Mouse (Mus musculus) embryonic facial prominence, embryonic 10.5 days (tissue): ENCODE results near the gene I0C0044D17Rik. TPM values are rescaled to one million over a fixed set of nuclear protein-coding genes. Genes with fewer than 3 reads are reported as not detected.

ENCODE experiments used
- DNase-seq: peaks from one replicate; pipeline ENCODE4 v3.0.0-alpha.2; 2017; ENCODE audit warnings: low spot score
- H3K27ac ChIP-seq: fragments of 300-500 bp; sonication (generic); replicated peaks from 2 replicates; pipeline ENCODE4 v1.5.1; 2016; ENCODE audit warnings: mild to moderate bottlenecking
- H3K27me3 ChIP-seq: fragments of 300-500 bp; sonication (generic); replicated peaks from 2 replicates; pipeline ENCODE4 v1.6.1; 2016; ENCODE audit warnings: low read depth, mild to moderate bottlenecking; ENCODE audit not compliant: poor library complexity, severe bottlenecking
- H3K36me3 ChIP-seq: fragments of 300-500 bp; sonication (generic); replicated peaks from 2 replicates; pipeline ENCODE4 v1.6.1; 2016; ENCODE audit warnings: mild to moderate bottlenecking, moderate library complexity
- H3K4me1 ChIP-seq: fragments of 300-500 bp; sonication (generic); 2 replicates; pipeline ENCODE4 v1.6.1; 2016
- H3K4me3 ChIP-seq: fragments of 300-500 bp; sonication (generic); 2 replicates; pipeline ENCODE4 v1.5.1; 2016; ENCODE audit warnings: mild to moderate bottlenecking, moderate library complexity
- H3K9me3 ChIP-seq: fragments of 300-500 bp; sonication (generic); 2 replicates; pipeline ENCODE4 v1.6.1; 2016; ENCODE audit warnings: mild to moderate bottlenecking
- WGBS: fragments of 180-500 bp; shearing (Covaris S2); methylation state at CpG from one replicate; pipeline ENCODE4 v1.1.7; 2016; 5-methylcytosine and 5-hydroxymethylcytosine counted together
- polyA plus RNA-seq: library from polyadenylated mRNA; unstranded; fragments of >200 nt; fragmentation: Nextera tagmentation; extraction: Ambion mirVana; gene quantifications from 2 replicates; pipeline ENCODE4 v1.2.1, GENCODE M21; 2016

Gene I0C0044D17Rik
- polyA plus RNA-seq, 1 experiment from 2014 or later = not detected

GRCm38 (mm10) chr4:98819216-98819755 lies 4.4 kb downstream of the I0C0044D17Rik start:
- 82% methylated on average over 10 of the region's 10 CpGs for WGBS
- H3K9me3 ChIP-seq = no peaks in the 10 kb centered on the region
- peaks cover 60% of the 10 kb centered on the region for H3K4me1 ChIP-seq
- DNase-seq = no peak
- peaks cover 53% of the 10 kb centered on the region for H3K27me3 ChIP-seq
- H3K27ac ChIP-seq = 0 out of 2 replicates have a peak overlapping the region, but pooled peaks have one; percentile 19
- H3K36me3 ChIP-seq = peaks cover 4% of the 10 kb centered on the region; the same call in 1 of the 2 replicates
- H3K4me3 ChIP-seq = no peak overlapping the region

GRCm38 (mm10) chr4:98817184-98817911 lies 6.3 kb downstream of the I0C0044D17Rik start, which contains the start of gene Kank4:
Gene Kank4, minus strand, starts transcription at chr4:98817537.
- H3K27ac ChIP-seq = peak within 1 kb of the TSS; percentile 92
- H3K9me3 ChIP-seq = no peaks in the 10 kb centered on the region
- H3K27me3 ChIP-seq = peaks cover 53% of the 10 kb centered on the region
- DNase-seq = peak; percentile 82
- under 1% methylated on average over 72 of the region's 72 CpGs for WGBS
- H3K4me1 ChIP-seq = peaks cover 68% of the 10 kb centered on the region
- H3K36me3 ChIP-seq = peaks cover 4% of the 10 kb centered on the region; the same call in 1 of the 2 replicates
- peak within 1 kb of the TSS; percentile 89 for H3K4me3 ChIP-seq

GRCm38 (mm10) chr4:98816807-98817183 lies 6.8 kb downstream of the I0C0044D17Rik start:
- Histone ChIP-seq H3K4me3 (peak overlapping the region; percentile 89), H3K27me3 (peaks cover 53% of the 10 kb centered on the region), H3K27ac (peak overlapping the region; percentile 92), H3K4me1 (peaks cover 73% of the 10 kb centered on the region), H3K9me3 (no peaks in the 10 kb centered on the region), H3K36me3 (peaks cover 4% of the 10 kb centered on the region; the same call in 1 of the 2 replicates)
- no peak for DNase-seq
- WGBS = under 1% methylated on average over 14 of the region's 14 CpGs

GRCm38 (mm10) chr4:98806306-98806705 lies 17.3 kb downstream of the I0C0044D17Rik start:
- Histone ChIP-seq H3K9me3 (no peaks in the 10 kb centered on the region), H3K27me3 (no peaks in the 10 kb centered on the region), H3K4me1 (peaks cover 68% of the 10 kb centered on the region), H3K36me3 (peaks cover 20% of the 10 kb centered on the region), H3K4me3 (no peak overlapping the region), H3K27ac (peak overlapping the region; percentile 91)
- DNase-seq = no peak
- 85% methylated on average over 9 of the region's 9 CpGs for WGBS

- H3K9me3 ChIP-seq = no peaks in the 10 kb centered on the region
- WGBS = 31% methylated on average over 12 of the region's 12 CpGs
- H3K4me1 ChIP-seq = peaks cover 61% of the 10 kb centered on the region
- peak overlapping the region; percentile 25; the same call in 1 of the 2 replicates for H3K4me3 ChIP-seq
- peak; percentile 66 for DNase-seq
- peak overlapping the region; percentile 91 for H3K27ac ChIP-seq
- no peaks in the 10 kb centered on the region for H3K27me3 ChIP-seq
- peaks cover 26% of the 10 kb centered on the region for H3K36me3 ChIP-seq
These were observed 18.2 kb downstream of the I0C0044D17Rik start for GRCm38 (mm10) chr4:98805291-98806048.

- Histone ChIP-seq H3K27me3 (no peaks in the 10 kb centered on the region), H3K36me3 (peaks cover 33% of the 10 kb centered on the region), H3K4me1 (peaks cover 60% of the 10 kb centered on the region), H3K9me3 (no peaks in the 10 kb centered on the region), H3K4me3 (peak overlapping the region; percentile 30; the same call in 1 of the 2 replicates), H3K27ac (peak overlapping the region; percentile 91)
- WGBS = 32% methylated on average over 7 of the region's 7 CpGs
- DNase-seq = peak; percentile 91
These were observed 19.0 kb downstream of the I0C0044D17Rik start for GRCm38 (mm10) chr4:98804476-98805134.

GRCm38 (mm10) chr4:98801775-98802174 lies 21.9 kb downstream of the I0C0044D17Rik start:
- Histone ChIP-seq H3K4me1 (peaks cover 52% of the 10 kb centered on the region), H3K27me3 (no peaks in the 10 kb centered on the region), H3K9me3 (no peaks in the 10 kb centered on the region), H3K4me3 (no peak overlapping the region), H3K27ac (peak overlapping the region; percentile 91), H3K36me3 (peaks cover 31% of the 10 kb centered on the region)
- 91% methylated on average over 11 of the region's 11 CpGs for WGBS
- no peak for DNase-seq

GRCm38 (mm10) chr4:98800824-98801223 lies 22.8 kb downstream of the I0C0044D17Rik start:
- H3K9me3 ChIP-seq = no peaks in the 10 kb centered on the region
- peak overlapping the region; percentile 91; the same call in 1 of the 2 replicates for H3K27ac ChIP-seq
- H3K36me3 ChIP-seq = peaks cover 31% of the 10 kb centered on the region
- WGBS = 90% methylated on average over 8 of the region's 8 CpGs
- peaks cover 51% of the 10 kb centered on the region for H3K4me1 ChIP-seq
- no peaks in the 10 kb centered on the region for H3K27me3 ChIP-seq
- no peak overlapping the region for H3K4me3 ChIP-seq
- no peak for DNase-seq

GRCm38 (mm10) chr4:98796591-98797341 lies 26.9 kb downstream of the I0C0044D17Rik start:
- Histone ChIP-seq H3K27ac (no peak overlapping the region), H3K9me3 (no peaks in the 10 kb centered on the region), H3K36me3 (peaks cover 24% of the 10 kb centered on the region), H3K4me3 (no peak overlapping the region), H3K27me3 (no peaks in the 10 kb centered on the region), H3K4me1 (peaks cover 30% of the 10 kb centered on the region)
- no peak for DNase-seq
- WGBS = 71% methylated on average over 11 of the region's 11 CpGs

- 87% methylated on average over 2 of the region's 2 CpGs for WGBS
These were observed 28.4 kb downstream of the I0C0044D17Rik start for GRCm38 (mm10) chr4:98795241-98795640.

GRCm38 (mm10) chr4:98793486-98793885 lies 30.2 kb downstream of the I0C0044D17Rik start:
- H3K27ac ChIP-seq = no peak overlapping the region
- H3K27me3 ChIP-seq = no peaks in the 10 kb centered on the region
- H3K36me3 ChIP-seq = no peaks in the 10 kb centered on the region
- DNase-seq = no peak
- 93% methylated on average over 9 of the region's 9 CpGs for WGBS
- no peak overlapping the region for H3K4me3 ChIP-seq
- H3K9me3 ChIP-seq = no peaks in the 10 kb centered on the region
- peaks cover 52% of the 10 kb centered on the region for H3K4me1 ChIP-seq

More at GRCm38 (mm10) chr4:98795241-98795640, 28.4 kb downstream of the I0C0044D17Rik start:
- H3K27ac ChIP-seq = 0 out of 2 replicates have a peak overlapping the region, but pooled peaks have one; percentile 24
- no peaks in the 10 kb centered on the region for H3K27me3 ChIP-seq
- H3K4me3 ChIP-seq = no peak overlapping the region
- H3K36me3 ChIP-seq = peaks cover 11% of the 10 kb centered on the region; the same call in 1 of the 2 replicates
- no peaks in the 10 kb centered on the region for H3K9me3 ChIP-seq
- no peak for DNase-seq
- H3K4me1 ChIP-seq = peaks cover 39% of the 10 kb centered on the region
